Mouse (Mus musculus): Measurements from ENCODE around the gene Cbx7. TPM values are rescaled to one million over a fixed set of nuclear protein-coding genes. Genes with fewer than 3 reads are reported as not detected.

Gene Cbx7
- polyA plus RNA-seq, 1 experiment: 82.9 TPM

DNA sequence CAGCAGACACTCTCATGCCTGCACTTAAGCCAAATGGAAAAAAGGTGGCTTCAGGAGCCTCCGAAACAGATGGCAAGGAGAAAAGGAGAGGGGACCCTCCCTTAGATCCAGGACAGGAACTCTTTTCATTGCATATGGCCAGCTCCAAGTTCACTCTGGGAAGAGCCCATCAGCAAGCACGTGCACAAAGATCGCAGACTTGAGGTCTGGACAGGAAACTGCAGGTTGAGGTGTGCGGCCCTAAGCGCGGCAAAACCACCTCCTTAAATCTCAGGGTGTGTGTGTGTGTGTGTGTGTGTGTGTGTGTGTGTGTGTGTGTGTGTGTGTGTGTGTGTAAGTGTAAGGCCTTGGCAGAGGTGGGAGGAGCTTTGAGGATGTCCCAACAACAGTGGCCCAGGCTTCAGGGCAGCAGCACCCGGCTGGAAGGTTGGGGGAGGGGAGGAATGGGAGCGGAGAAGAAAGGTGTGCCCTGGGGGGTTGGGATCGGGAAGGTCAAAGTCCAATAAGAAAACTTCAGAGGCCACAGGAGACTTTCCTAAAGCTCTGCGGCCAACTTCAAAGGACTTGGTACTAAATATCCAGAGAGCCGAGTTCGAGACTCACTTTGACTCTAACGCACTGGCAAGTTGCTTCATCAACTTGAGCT, 39.3 kb downstream of the Cbx7 start:
- 40% methylated on average over 13 of the region's 13 CpGs for WGBS

DNA sequence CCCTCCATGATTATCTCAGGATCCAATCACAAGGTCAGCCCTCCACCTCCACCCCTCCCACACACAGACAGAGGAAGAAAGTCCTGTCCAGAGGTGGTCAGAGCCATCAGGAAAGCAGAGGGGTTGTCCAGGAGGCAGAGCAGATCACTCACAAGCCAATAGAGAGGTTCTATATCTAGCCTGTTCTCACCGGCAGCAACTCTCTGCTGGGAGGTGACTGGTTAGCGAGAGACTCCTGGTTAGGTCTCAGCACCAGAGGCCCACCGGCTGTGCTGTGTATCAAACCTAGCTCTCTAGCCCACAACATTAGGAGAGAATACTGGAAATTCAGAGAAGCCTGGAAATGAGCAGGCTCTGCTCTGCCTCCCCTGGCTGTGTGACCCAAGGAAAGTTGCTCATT, 41.2 kb downstream of the Cbx7 start:
- TF ChIP-seq CTCF (IDR thresholded peaks at IDR 0.05; ENCODE audit: extremely low read depth, insufficient read depth, insufficient read length, insufficient replicate concordance) (no peak), POLR2A (IDR thresholded peaks at IDR 0.05; ENCODE audit: low read depth, low read length) (no peak)
- H3K27me3 ChIP-seq (ENCODE audit: control insufficient read depth, insufficient read depth, low read length): no peaks in the 10 kb centered on the region
- no peak for DNase-seq (ENCODE audit: low read depth in 1 of 2, low spot score in 2 of 2)
- H3K36me3 ChIP-seq (ENCODE audit: control insufficient read depth, insufficient read depth, low read length): peaks cover 8% of the 10 kb centered on the region
- H3K27ac ChIP-seq (ENCODE audit: insufficient read depth, low read length): peak overlapping the region; percentile 28
- H3K4me1 ChIP-seq (ENCODE audit: control insufficient read depth, insufficient read depth, insufficient read length): peaks cover 33% of the 10 kb centered on the region; the same call in 1 of the 2 replicates
- 92% methylated on average over 3 of the region's 3 CpGs for WGBS
- no peak overlapping the region for H3K4me3 ChIP-seq (ENCODE audit: extremely low read depth, insufficient read depth, insufficient read length)

More for the DNA sequence above, 39.3 kb downstream of the Cbx7 start:
- Histone ChIP-seq H3K4me1 (ENCODE audit: control insufficient read depth, insufficient read depth, insufficient read length) (peaks cover 32% of the 10 kb centered on the region; the same call in 1 of the 2 replicates), H3K27ac (ENCODE audit: insufficient read depth, low read length) (peak overlapping the region; percentile 94), H3K27me3 (ENCODE audit: control insufficient read depth, insufficient read depth, low read length) (no peaks in the 10 kb centered on the region), H3K36me3 (ENCODE audit: control insufficient read depth, insufficient read depth, low read length) (peaks cover 8% of the 10 kb centered on the region), H3K4me3 (ENCODE audit: extremely low read depth, insufficient read depth, insufficient read length) (peak overlapping the region; percentile 80)
- no peak for DNase-seq (ENCODE audit: low read depth in 1 of 2, low spot score in 2 of 2)
- TF ChIP-seq CTCF (IDR thresholded peaks at IDR 0.05; ENCODE audit: extremely low read depth, insufficient read depth, insufficient read length, insufficient replicate concordance): no peak

DNA sequence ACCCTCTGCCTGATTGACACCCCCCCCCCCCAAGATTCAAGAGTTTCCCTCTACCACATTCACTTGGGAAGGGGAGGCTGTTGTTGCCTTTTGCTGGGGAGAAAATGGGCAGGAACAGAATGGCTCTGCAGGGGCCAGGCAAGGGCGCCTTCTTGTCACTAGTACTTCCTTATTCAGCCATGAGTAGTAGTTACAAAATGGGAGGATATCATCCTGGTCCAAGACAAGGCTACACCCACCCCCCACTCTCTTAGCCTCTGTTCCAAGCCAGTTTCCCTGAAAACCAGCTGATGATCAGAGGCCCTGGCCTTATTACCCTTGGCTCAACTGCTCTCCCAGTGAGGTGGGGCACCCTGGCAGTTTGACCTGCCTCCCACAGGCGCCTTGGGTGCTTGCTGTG, 42.2 kb downstream of the Cbx7 start:
- DNase-seq (ENCODE audit: low read depth in 1 of 2, low spot score in 2 of 2): no peak
- H3K4me1 ChIP-seq (ENCODE audit: control insufficient read depth, insufficient read depth, insufficient read length): peaks cover 33% of the 10 kb centered on the region; the same call in 1 of the 2 replicates
- TF ChIP-seq POLR2A (IDR thresholded peaks at IDR 0.05; ENCODE audit: low read depth, low read length): no peak
- TF ChIP-seq CTCF (IDR thresholded peaks at IDR 0.05; ENCODE audit: extremely low read depth, insufficient read depth, insufficient read length, insufficient replicate concordance): no peak
- 75% methylated on average over 2 of the region's 2 CpGs for WGBS
- H3K36me3 ChIP-seq (ENCODE audit: control insufficient read depth, insufficient read depth, low read length): peaks cover 12% of the 10 kb centered on the region
- H3K27ac ChIP-seq (ENCODE audit: insufficient read depth, low read length): peak overlapping the region; percentile 95
- H3K27me3 ChIP-seq (ENCODE audit: control insufficient read depth, insufficient read depth, low read length): no peaks in the 10 kb centered on the region
- no peak overlapping the region for H3K4me3 ChIP-seq (ENCODE audit: extremely low read depth, insufficient read depth, insufficient read length)

DNA sequence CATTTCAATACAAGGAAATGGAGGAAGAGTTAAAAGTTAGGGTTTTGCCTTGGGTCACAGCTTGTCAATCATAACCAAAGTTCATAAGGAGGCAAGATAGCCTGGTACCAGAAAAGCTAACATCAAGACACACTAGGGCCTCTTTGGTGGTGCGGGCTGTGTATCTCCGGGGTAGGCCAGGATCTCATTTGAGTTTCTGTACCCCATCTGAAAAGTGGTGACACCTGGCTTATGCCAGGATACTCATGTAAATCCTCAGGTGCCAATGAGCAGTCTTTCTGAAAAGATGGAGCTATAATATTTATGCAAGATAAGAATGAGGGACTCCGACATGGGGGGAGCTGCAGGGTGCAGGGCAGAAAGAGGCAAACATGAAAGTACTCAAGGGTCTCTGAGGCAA, 42.6 kb downstream of the Cbx7 start:
- Histone ChIP-seq H3K4me1 (ENCODE audit: control insufficient read depth, insufficient read depth, insufficient read length) (peaks cover 31% of the 10 kb centered on the region; the same call in 1 of the 2 replicates), H3K27me3 (ENCODE audit: control insufficient read depth, insufficient read depth, low read length) (no peaks in the 10 kb centered on the region), H3K4me3 (ENCODE audit: extremely low read depth, insufficient read depth, insufficient read length) (peak overlapping the region; percentile 58; the same call in 1 of the 2 replicates), H3K36me3 (ENCODE audit: control insufficient read depth, insufficient read depth, low read length) (peaks cover 13% of the 10 kb centered on the region), H3K27ac (ENCODE audit: insufficient read depth, low read length) (peak overlapping the region; percentile 95)
- 86% methylated on average over 3 of the region's 3 CpGs for WGBS
- TF ChIP-seq POLR2A (IDR thresholded peaks at IDR 0.05; ENCODE audit: low read depth, low read length) (no peak), CTCF (IDR thresholded peaks at IDR 0.05; ENCODE audit: extremely low read depth, insufficient read depth, insufficient read length, insufficient replicate concordance) (no peak)
- DNase-seq (ENCODE audit: low read depth in 1 of 2, low spot score in 2 of 2): no peak

DNA sequence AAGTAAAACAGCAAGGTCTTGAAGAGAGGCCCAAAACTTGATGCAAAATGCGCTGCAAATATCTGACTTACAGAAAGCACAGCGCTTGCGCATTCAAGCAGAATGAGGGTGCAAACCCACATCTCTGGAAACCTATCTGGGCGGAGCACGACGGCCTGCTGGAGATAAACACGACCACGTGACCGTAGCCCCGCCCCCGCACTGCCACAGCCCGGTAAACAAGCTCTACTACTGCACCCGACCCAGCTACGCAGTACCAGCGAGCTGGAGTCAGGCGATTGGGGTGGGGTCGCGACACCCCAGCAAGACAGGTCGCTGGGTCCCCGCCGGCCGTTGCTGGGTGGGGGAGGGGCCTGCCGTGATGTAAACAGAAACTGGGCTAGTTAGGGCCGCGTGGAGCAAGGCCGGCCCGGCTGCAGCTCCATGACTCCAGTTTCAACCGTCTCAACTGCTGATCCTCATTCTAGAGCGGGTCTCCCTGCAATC, 43.2 kb downstream of the Cbx7 start:
- 1% methylated on average over 29 of the region's 29 CpGs for WGBS
- DNase-seq (ENCODE audit: low read depth in 1 of 2, low spot score in 2 of 2): peak; percentile 92 to 98
- Histone ChIP-seq H3K36me3 (ENCODE audit: control insufficient read depth, insufficient read depth, low read length) (peaks cover 18% of the 10 kb centered on the region), H3K4me1 (ENCODE audit: control insufficient read depth, insufficient read depth, insufficient read length) (peaks cover 29% of the 10 kb centered on the region; the same call in 1 of the 2 replicates), H3K27ac (ENCODE audit: insufficient read depth, low read length) (peak overlapping the region; percentile 95), H3K27me3 (ENCODE audit: control insufficient read depth, insufficient read depth, low read length) (no peaks in the 10 kb centered on the region), H3K4me3 (ENCODE audit: extremely low read depth, insufficient read depth, insufficient read length) (peak overlapping the region; percentile 58)
- TF ChIP-seq POLR2A (IDR thresholded peaks at IDR 0.05; ENCODE audit: low read depth, low read length): peak; percentile 67; the same call in 1 of the 2 replicates
- no peak for TF ChIP-seq CTCF (IDR thresholded peaks at IDR 0.05; ENCODE audit: extremely low read depth, insufficient read depth, insufficient read length, insufficient replicate concordance)

DNA sequence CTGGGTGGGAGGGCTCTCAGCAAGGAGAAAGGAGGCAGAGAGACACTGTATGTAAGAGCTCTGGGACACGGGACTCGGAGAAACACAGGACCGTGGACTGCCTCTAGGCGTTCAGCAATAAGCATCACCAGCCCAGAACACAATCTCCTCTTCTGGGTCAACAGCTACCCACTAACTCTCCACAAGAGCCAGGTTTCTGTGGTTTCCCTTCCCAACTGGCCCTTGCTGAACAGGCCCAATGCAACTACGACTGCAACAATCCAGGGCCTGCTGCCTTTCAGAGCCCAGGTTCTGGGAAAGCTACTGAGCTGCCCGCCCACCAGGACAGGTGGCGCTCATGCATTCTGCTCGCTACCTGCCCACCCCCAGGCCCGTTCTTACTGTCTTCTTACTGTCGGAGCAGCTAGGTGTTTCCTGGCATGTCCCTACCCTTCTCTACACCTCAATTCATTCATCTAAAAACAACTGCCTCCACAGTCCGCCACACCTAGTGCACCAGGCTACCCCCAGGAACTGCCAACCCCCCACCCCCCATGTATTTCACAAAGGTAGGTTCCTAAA, 44.0 kb downstream of the Cbx7 start:
- Histone ChIP-seq H3K27me3 (ENCODE audit: control insufficient read depth, insufficient read depth, low read length) (no peaks in the 10 kb centered on the region), H3K36me3 (ENCODE audit: control insufficient read depth, insufficient read depth, low read length) (peaks cover 25% of the 10 kb centered on the region), H3K4me1 (ENCODE audit: control insufficient read depth, insufficient read depth, insufficient read length) (peaks cover 29% of the 10 kb centered on the region; the same call in 1 of the 2 replicates), H3K27ac (ENCODE audit: insufficient read depth, low read length) (peak overlapping the region; percentile 94), H3K4me3 (ENCODE audit: extremely low read depth, insufficient read depth, insufficient read length) (peak overlapping the region; percentile 41; the same call in 1 of the 2 replicates)
- no peak for DNase-seq (ENCODE audit: low read depth in 1 of 2, low spot score in 2 of 2)
- TF ChIP-seq POLR2A (IDR thresholded peaks at IDR 0.05; ENCODE audit: low read depth, low read length) (no peak), CTCF (IDR thresholded peaks at IDR 0.05; ENCODE audit: extremely low read depth, insufficient read depth, insufficient read length, insufficient replicate concordance) (no peak)
- WGBS: 68% methylated on average over 11 of the region's 11 CpGs

DNA sequence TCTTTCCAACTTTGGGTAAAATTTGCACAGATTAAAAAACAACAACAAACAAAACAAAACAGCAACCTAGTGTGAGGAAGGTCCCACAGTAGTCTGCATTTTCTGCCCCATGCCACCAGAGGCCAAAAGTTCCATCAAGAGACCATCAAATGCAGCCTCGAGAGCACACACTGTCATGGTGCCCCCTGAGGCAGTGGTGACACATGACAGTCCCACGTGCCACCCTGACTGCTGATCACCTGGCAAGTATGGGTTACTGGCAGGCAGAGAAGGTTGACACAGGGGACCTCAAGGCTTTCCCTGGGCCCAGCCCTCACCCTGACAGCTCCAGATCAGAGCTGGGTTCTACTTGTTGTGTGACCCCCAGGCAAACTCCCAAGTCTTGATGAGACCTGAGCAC, 51.1 kb downstream of the Cbx7 start:
- TF ChIP-seq CTCF (IDR thresholded peaks at IDR 0.05; ENCODE audit: extremely low read depth, insufficient read depth, insufficient read length, insufficient replicate concordance) (peak; percentile 2; the same call in 1 of the 2 replicates), POLR2A (IDR thresholded peaks at IDR 0.05; ENCODE audit: low read depth, low read length) (no peak)
- no peak overlapping the region for H3K27ac ChIP-seq (ENCODE audit: insufficient read depth, low read length)
- H3K4me1 ChIP-seq (ENCODE audit: control insufficient read depth, insufficient read depth, insufficient read length): peaks cover 2% of the 10 kb centered on the region; the same call in 1 of the 2 replicates
- H3K27me3 ChIP-seq (ENCODE audit: control insufficient read depth, insufficient read depth, low read length): no peaks in the 10 kb centered on the region
- no peak for DNase-seq (ENCODE audit: low read depth in 1 of 2, low spot score in 2 of 2)
- no peak overlapping the region for H3K4me3 ChIP-seq (ENCODE audit: extremely low read depth, insufficient read depth, insufficient read length)
- H3K36me3 ChIP-seq (ENCODE audit: control insufficient read depth, insufficient read depth, low read length): peaks cover 50% of the 10 kb centered on the region
- WGBS: 37% methylated on average over 2 of the region's 2 CpGs

Data from spleen, adult 2 months (tissue).